Mouse (Mus musculus): ENCODE results near the gene Klhl29. TPM values are rescaled to one million over a fixed set of nuclear protein-coding genes. Genes with fewer than 3 reads are reported as not detected.

Klhl29 gene
- total and polyA plus RNA-seq, 3 experiments, result not detected

- Histone ChIP-seq H3K4me3 (ENCODE audit: control insufficient read depth in 1 of 2, insufficient read depth in 1 of 2, low read depth in 2 of 2, low read length in 2 of 2) (no peak overlapping the region), H3K9ac (ENCODE audit: control insufficient read depth, low read depth, low read length, poor library complexity, severe bottlenecking) (no peak overlapping the region), H3K79me2 (ENCODE audit: control insufficient read depth, insufficient read depth, low read length, poor library complexity) (no peaks in the 10 kb centered on the region), H3K9me3 (replicated peaks; ENCODE audit: insufficient read depth, low read length) (no peaks in the 10 kb centered on the region), H3K36me3 (ENCODE audit: control insufficient read depth in 1 of 2, insufficient read depth in 2 of 2, low read length in 2 of 2) (no peaks in the 10 kb centered on the region), H3K27ac (ENCODE audit: control insufficient read depth, low read depth, low read length) (no peak overlapping the region), H3K4me1 (ENCODE audit: control insufficient read depth in 1 of 2, insufficient read depth in 2 of 2, low read length in 2 of 2) (no peaks in the 10 kb centered on the region), H3K27me3 (ENCODE audit: control insufficient read depth in 1 of 2, insufficient read depth in 2 of 2, low read length in 2 of 2) (no peaks in the 10 kb centered on the region)
- TF ChIP-seq RCOR1 (IDR thresholded peaks at IDR 0.05; ENCODE audit: low read depth, low read length), result no peak
- no peak for TF ChIP-seq TAL1 (IDR thresholded peaks at IDR 0.05; ENCODE audit: low read length)
- TF ChIP-seq MYC (IDR thresholded peaks at IDR 0.05; ENCODE audit: low read depth, low read length), result no peak
- no peak for TF ChIP-seq NRF1 (IDR thresholded peaks at IDR 0.05; ENCODE audit: insufficient read depth, low read depth, low read length, poor library complexity, severe bottlenecking)
- TF ChIP-seq SMC3 (IDR thresholded peaks at IDR 0.05; ENCODE audit: low read depth, low read length), result no peak
- no peak for TF ChIP-seq SIN3A (IDR thresholded peaks at IDR 0.05; ENCODE audit: low read length)
- no peak for TF ChIP-seq MYB (IDR thresholded peaks at IDR 0.05; ENCODE audit: low read depth, low read length)
- TF ChIP-seq USF2 (IDR thresholded peaks at IDR 0.05; ENCODE audit: borderline replicate concordance in 1 of 2, insufficient read depth in 1 of 2, low read depth in 1 of 2, low read length in 2 of 2), result no peak
- no peak for TF ChIP-seq HCFC1 (IDR thresholded peaks at IDR 0.05; ENCODE audit: low read depth, low read length)
- no peak for TF ChIP-seq MXI1 (IDR thresholded peaks at IDR 0.05; ENCODE audit: low read depth, low read length)
- no peak for TF ChIP-seq RAD21 (IDR thresholded peaks at IDR 0.05; ENCODE audit: low read depth, low read length)
- DNase-seq (ENCODE audit: low read depth, low spot score), result no peak
Observed at GRCm38 (mm10) chr12:5116605-5117004, 258.9 kb downstream of the Klhl29 start.

GRCm38 (mm10) chr12:5114631-5115030 is 260.9 kb downstream of the Klhl29 start:
- Histone ChIP-seq H3K4me1 (ENCODE audit: control insufficient read depth in 1 of 2, insufficient read depth in 2 of 2, low read length in 2 of 2) (no peaks in the 10 kb centered on the region), H3K27me3 (ENCODE audit: control insufficient read depth in 1 of 2, insufficient read depth in 2 of 2, low read length in 2 of 2) (no peaks in the 10 kb centered on the region), H3K27ac (ENCODE audit: control insufficient read depth, low read depth, low read length) (no peak overlapping the region), H3K79me2 (ENCODE audit: control insufficient read depth, insufficient read depth, low read length, poor library complexity) (no peaks in the 10 kb centered on the region), H3K4me3 (ENCODE audit: control insufficient read depth in 1 of 2, insufficient read depth in 1 of 2, low read depth in 2 of 2, low read length in 2 of 2) (no peak overlapping the region), H3K9ac (ENCODE audit: control insufficient read depth, low read depth, low read length, poor library complexity, severe bottlenecking) (no peak overlapping the region), H3K36me3 (ENCODE audit: control insufficient read depth in 1 of 2, insufficient read depth in 2 of 2, low read length in 2 of 2) (no peaks in the 10 kb centered on the region), H3K9me3 (replicated peaks; ENCODE audit: insufficient read depth, low read length) (no peaks in the 10 kb centered on the region)
- TF ChIP-seq MYC (IDR thresholded peaks at IDR 0.05; ENCODE audit: low read depth, low read length) (no peak), GATA1 (IDR thresholded peaks at IDR 0.05; ENCODE audit: low read depth, low read length) (no peak), MAZ (IDR thresholded peaks at IDR 0.05; ENCODE audit: low read depth, low read length) (no peak), MAFK (IDR thresholded peaks at IDR 0.05; ENCODE audit: borderline replicate concordance, low read depth, low read length) (no peak), ETS1 (IDR thresholded peaks at IDR 0.05; ENCODE audit: low read depth, low read length) (no peak), POLR2A (IDR thresholded peaks at IDR 0.05; ENCODE audit: control insufficient read depth in 1 of 2, insufficient read depth in 1 of 2, low read depth in 1 of 2, low read length in 2 of 2, poor library complexity in 1 of 2) (no peak), POLR2AphosphoS5 (IDR thresholded peaks at IDR 0.05; ENCODE audit: borderline replicate concordance, low read depth, low read length) (no peak), ZC3H11A (IDR thresholded peaks at IDR 0.05; ENCODE audit: low read depth, low read length) (no peak)
- no peak for DNase-seq (ENCODE audit: low read depth, low spot score)
